Mouse (Mus musculus): ENCODE data around the gene Vps52.

The Vps52 gene

GRCm38 (mm10) chr17:33920282-33921097 is 35.1 kb upstream of the Vps52 start:
- DNase-seq (ENCODE audit: low read depth, low spot score) = peak; percentile 93

GRCm38 (mm10) chr17:33921361-33921760 is 34.3 kb upstream of the Vps52 start:
- DNase-seq (ENCODE audit: low read depth, low spot score) = no peak

- peak; percentile 82 for DNase-seq (ENCODE audit: low read depth, low spot score)
These were observed 30.9 kb upstream of the Vps52 start for GRCm38 (mm10) chr17:33924577-33925283.

GRCm38 (mm10) chr17:33925406-33926116 is 30.1 kb upstream of the Vps52 start:
- DNase-seq (ENCODE audit: low read depth, low spot score) = no peak

- DNase-seq (ENCODE audit: low read depth, low spot score) = no peak
These were observed 29.2 kb upstream of the Vps52 start for GRCm38 (mm10) chr17:33926207-33926932.

GRCm38 (mm10) chr17:33928251-33928947 is 27.2 kb upstream of the Vps52 start:
- DNase-seq (ENCODE audit: low read depth, low spot score) = no peak

GRCm38 (mm10) chr17:33929371-33930279 is 26.0 kb upstream of the Vps52 start, which contains the start of gene Rgl2:
Gene Rgl2, plus strand, starts transcription at chr17:33929543.
- peak; percentile 95 for DNase-seq (ENCODE audit: low read depth, low spot score)

GRCm38 (mm10) chr17:33930280-33931158 is 25.1 kb upstream of the Vps52 start:
- DNase-seq (ENCODE audit: low read depth, low spot score) = peak; percentile 85

GRCm38 (mm10) chr17:33931159-33931866 is 24.3 kb upstream of the Vps52 start:
- DNase-seq (ENCODE audit: low read depth, low spot score) = peak; percentile 51

- DNase-seq (ENCODE audit: low read depth, low spot score) = no peak
These were observed 23.7 kb upstream of the Vps52 start for GRCm38 (mm10) chr17:33931947-33932346.

GRCm38 (mm10) chr17:33932448-33932847 is 23.2 kb upstream of the Vps52 start:
- no peak for DNase-seq (ENCODE audit: low read depth, low spot score)

GRCm38 (mm10) chr17:33932970-33933369 is 22.6 kb upstream of the Vps52 start:
- DNase-seq (ENCODE audit: low read depth, low spot score) = no peak

GRCm38 (mm10) chr17:33935422-33936055 is 20.1 kb upstream of the Vps52 start:
- DNase-seq (ENCODE audit: low read depth, low spot score) = no peak

- no peak for DNase-seq (ENCODE audit: low read depth, low spot score)
These were observed 18.6 kb upstream of the Vps52 start for GRCm38 (mm10) chr17:33936993-33937392.

GRCm38 (mm10) chr17:33938783-33939182 is 16.8 kb upstream of the Vps52 start:
- DNase-seq (ENCODE audit: low read depth, low spot score) = no peak

- DNase-seq (ENCODE audit: low read depth, low spot score) = peak; percentile 95
These were observed 15.3 kb upstream of the Vps52 start, which contains the start of the genes Pfdn6 and Wdr46 for GRCm38 (mm10) chr17:33940206-33940805. Gene Pfdn6, minus strand, starts transcription at chr17:33940343. Gene Wdr46, plus strand, starts transcription at chr17:33940660.

- peak; percentile 66 for DNase-seq (ENCODE audit: low read depth, low spot score)
These were observed 14.6 kb upstream of the Vps52 start for GRCm38 (mm10) chr17:33940981-33941380.

Data from A20 (cell line).